Mouse (Mus musculus) kidney, embryonic 14.5 days (tissue): ENCODE measurements around the gene Celsr2. TPM values are rescaled to one million over a fixed set of nuclear protein-coding genes. Genes with fewer than 3 reads are reported as not detected.

ENCODE experiments used
- ATAC-seq: fragments of 200-750 bp; cut with Nextera tagmentation; 2 replicates; pipeline ENCODE4 v1.8.0; 2017; ENCODE audit warnings: moderate number of reproducible peaks, mild to moderate bottlenecking, moderate TSS enrichment, moderate library complexity; ENCODE audit not compliant: low FRiP score, low TSS enrichment
- H3K27ac ChIP-seq: fragments of 300-500 bp; sonication (generic); 2 replicates; pipeline ENCODE4 v1.5.1; 2014; ENCODE audit warnings: low read depth, mild to moderate bottlenecking, low read length, moderate library complexity, mixed read lengths
- H3K27me3 ChIP-seq: fragments of 300-500 bp; sonication (generic); 2 replicates; pipeline ENCODE4 v1.6.1; 2014; ENCODE audit warnings: mild to moderate bottlenecking, low read length; ENCODE audit not compliant: control insufficient read depth, insufficient read depth
- H3K36me3 ChIP-seq: fragments of 300-500 bp; sonication (generic); 2 replicates; pipeline ENCODE4 v1.6.1; 2014; ENCODE audit warnings: low read length, mixed read lengths; ENCODE audit not compliant: control insufficient read depth, insufficient read depth
- H3K4me1 ChIP-seq: fragments of 300-500 bp; sonication (generic); 2 replicates; pipeline ENCODE4 v1.6.1; 2014; ENCODE audit warnings: low read length, mixed read lengths; ENCODE audit not compliant: control insufficient read depth, insufficient read depth
- H3K4me2 ChIP-seq: fragments of 300-500 bp; sonication (generic); replicated peaks from 2 replicates; pipeline ENCODE4 v1.6.1; 2014; ENCODE audit warnings: low read depth, mild to moderate bottlenecking, low read length
- H3K4me3 ChIP-seq: fragments of 300-500 bp; sonication (generic); 2 replicates; pipeline ENCODE4 v1.5.1; 2014; ENCODE audit warnings: mild to moderate bottlenecking, low read length
- H3K9ac ChIP-seq: fragments of 300-500 bp; sonication (generic); 2 replicates; pipeline ENCODE4 v1.6.1; 2014; ENCODE audit warnings: low read depth, mild to moderate bottlenecking, low read length, moderate library complexity
- H3K9me3 ChIP-seq: fragments of 300-500 bp; sonication (generic); 2 replicates; pipeline ENCODE4 v1.6.1; 2016; ENCODE audit warnings: low read length; ENCODE audit not compliant: control insufficient read depth
- WGBS: fragments of 180-500 bp; shearing (Covaris S2); extraction: QIAGEN DNeasy Blood & Tissue Kit; methylation state at CpG from one replicate; pipeline ENCODE4 v1.1.7; 2014; 5-methylcytosine and 5-hydroxymethylcytosine counted together
- polyA plus RNA-seq: library from polyadenylated mRNA; unstranded; fragments of >200 nt; fragmentation: Nextera tagmentation; extraction: Ambion mirVana; gene quantifications from 2 replicates; pipeline ENCODE4 v1.2.1, GENCODE M21; 2014

Gene Celsr2
- polyA plus RNA-seq = 22.1 and 27.9 TPM in 2 replicates

GRCm38 (mm10) chr3:108414857-108415830, at the start of gene Celsr2:
TSS of gene Celsr2 (minus strand) at chr3:108415552.
- Histone ChIP-seq H3K36me3 (peaks cover 22% of the 10 kb centered on the region), H3K4me3 (peak within 1 kb of the TSS; percentile 80), H3K27ac (peak within 1 kb of the TSS; percentile 51; the same call in 1 of the 2 replicates), H3K4me2 (peak within 1 kb of the TSS; percentile 97), H3K9ac (peak within 1 kb of the TSS; percentile 82), H3K4me1 (peaks cover 19% of the 10 kb centered on the region; the same call in 1 of the 2 replicates), H3K27me3 (peaks cover 8% of the 10 kb centered on the region; the same call in 1 of the 2 replicates), H3K9me3 (peaks cover 17% of the 10 kb centered on the region)
- WGBS = 8% methylated on average over 56 of the region's 67 CpGs
- peak; percentile 19 for ATAC-seq

- WGBS = 33% methylated on average over 10 of the region's 10 CpGs
- ATAC-seq = peak; percentile 66; the same call in 1 of the 2 replicates
- Histone ChIP-seq H3K4me1 (no peaks in the 10 kb centered on the region), H3K4me2 (0 out of 2 replicates have a peak overlapping the region, but pooled peaks have one; percentile 1), H3K27me3 (no peaks in the 10 kb centered on the region), H3K9ac (no peak overlapping the region), H3K27ac (no peak overlapping the region), H3K4me3 (no peak overlapping the region), H3K36me3 (no peaks in the 10 kb centered on the region), H3K9me3 (no peaks in the 10 kb centered on the region)
Observed at GRCm38 (mm10) chr3:108458866-108459265, 43.5 kb upstream of the Celsr2 start.

- no peak overlapping the region for H3K9ac ChIP-seq
- no peak overlapping the region for H3K27ac ChIP-seq
- no peaks in the 10 kb centered on the region for H3K27me3 ChIP-seq
- no peaks in the 10 kb centered on the region for H3K4me1 ChIP-seq
- no peaks in the 10 kb centered on the region for H3K9me3 ChIP-seq
- H3K4me3 ChIP-seq = no peak overlapping the region
- ATAC-seq = no peak
- H3K4me2 ChIP-seq = 0 out of 2 replicates have a peak overlapping the region, but pooled peaks have one; percentile 1
- H3K36me3 ChIP-seq = no peaks in the 10 kb centered on the region
- WGBS = 60% methylated on average over 14 of the region's 14 CpGs
Observed at GRCm38 (mm10) chr3:108458380-108458779, 43.0 kb upstream of the Celsr2 start.

- H3K4me1 ChIP-seq = no peaks in the 10 kb centered on the region
- no peaks in the 10 kb centered on the region for H3K27me3 ChIP-seq
- H3K9me3 ChIP-seq = no peaks in the 10 kb centered on the region
- H3K4me3 ChIP-seq = no peak overlapping the region
- H3K36me3 ChIP-seq = no peaks in the 10 kb centered on the region
- no peak overlapping the region for H3K4me2 ChIP-seq
- ATAC-seq = no peak
- H3K9ac ChIP-seq = no peak overlapping the region
- no peak overlapping the region for H3K27ac ChIP-seq
- WGBS = 70% methylated on average over 1 of the region's 1 CpGs
Observed at GRCm38 (mm10) chr3:108454172-108454571, 38.8 kb upstream of the Celsr2 start.

- H3K9ac ChIP-seq = no peak overlapping the region
- 96% methylated on average over 2 of the region's 2 CpGs for WGBS
Observed at GRCm38 (mm10) chr3:108451969-108452368, 36.6 kb upstream of the Celsr2 start.

GRCm38 (mm10) chr3:108445366-108445705, 30.0 kb upstream of the Celsr2 start:
- H3K9me3 ChIP-seq = no peaks in the 10 kb centered on the region
- no peaks in the 10 kb centered on the region for H3K27me3 ChIP-seq
- WGBS = 16% methylated on average over 6 of the region's 6 CpGs
- H3K4me1 ChIP-seq = peaks cover 20% of the 10 kb centered on the region
- H3K4me3 ChIP-seq = peak overlapping the region; percentile 88
- peak overlapping the region; percentile 79; the same call in 1 of the 2 replicates for H3K9ac ChIP-seq
- peak overlapping the region; percentile 92 for H3K4me2 ChIP-seq
- peak; percentile 25; the same call in 1 of the 2 replicates for ATAC-seq
- H3K36me3 ChIP-seq = 0 out of 2 replicates have a peak, but pooled peaks cover 3% of the 10 kb centered on the region
- peak overlapping the region; percentile 34; the same call in 1 of the 2 replicates for H3K27ac ChIP-seq

More at GRCm38 (mm10) chr3:108451969-108452368, 36.6 kb upstream of the Celsr2 start:
- no peak overlapping the region for H3K4me3 ChIP-seq
- no peaks in the 10 kb centered on the region for H3K9me3 ChIP-seq
- no peak overlapping the region for H3K4me2 ChIP-seq
- H3K27me3 ChIP-seq = no peaks in the 10 kb centered on the region
- no peaks in the 10 kb centered on the region for H3K36me3 ChIP-seq
- no peak for ATAC-seq
- no peak overlapping the region for H3K27ac ChIP-seq
- H3K4me1 ChIP-seq = no peaks in the 10 kb centered on the region

- Histone ChIP-seq H3K9ac (peak within 1 kb of the TSS; percentile 79), H3K9me3 (no peaks in the 10 kb centered on the region), H3K27me3 (no peaks in the 10 kb centered on the region), H3K4me3 (peak within 1 kb of the TSS; percentile 88), H3K27ac (peak within 1 kb of the TSS; percentile 88), H3K4me1 (peaks cover 20% of the 10 kb centered on the region), H3K36me3 (0 out of 2 replicates have a peak, but pooled peaks cover 3% of the 10 kb centered on the region), H3K4me2 (peak within 1 kb of the TSS; percentile 92)
- WGBS = under 1% methylated on average over 41 of the region's 41 CpGs
- peak; percentile 99 for ATAC-seq
Observed at GRCm38 (mm10) chr3:108444698-108445365, 29.5 kb upstream of the Celsr2 start, which contains the start of gene Sars. TSS of gene Sars (minus strand) at chr3:108445209.

- peaks cover 20% of the 10 kb centered on the region for H3K4me1 ChIP-seq
- no peak for ATAC-seq
- WGBS = 20% methylated on average over 8 of the region's 8 CpGs
- H3K27ac ChIP-seq = no peak overlapping the region
- H3K4me3 ChIP-seq = peak overlapping the region; percentile 88
- no peaks in the 10 kb centered on the region for H3K9me3 ChIP-seq
- no peaks in the 10 kb centered on the region for H3K27me3 ChIP-seq
- H3K9ac ChIP-seq = peak overlapping the region; percentile 79
- H3K36me3 ChIP-seq = 0 out of 2 replicates have a peak, but pooled peaks cover 3% of the 10 kb centered on the region
- peak overlapping the region; percentile 92 for H3K4me2 ChIP-seq
Observed at GRCm38 (mm10) chr3:108444029-108444428, 28.7 kb upstream of the Celsr2 start.
